Mouse (Mus musculus): Measurements from ENCODE around the gene Ahnak.
"Not testable (repeated sequence)": the region's sequence is repeated elsewhere in the genome, so short reads cannot be mapped to it uniquely, and the experiment has no call there.

The Ahnak gene

GRCm38 (mm10) chr19:8972491-8972890, 16.6 kb upstream of the Ahnak start:
- DNase-seq (ENCODE audit: low spot score) = not testable (repeated sequence)

- no peak for DNase-seq (ENCODE audit: low spot score)
Observed at GRCm38 (mm10) chr19:8974638-8975037, 14.4 kb upstream of the Ahnak start.

DNA sequence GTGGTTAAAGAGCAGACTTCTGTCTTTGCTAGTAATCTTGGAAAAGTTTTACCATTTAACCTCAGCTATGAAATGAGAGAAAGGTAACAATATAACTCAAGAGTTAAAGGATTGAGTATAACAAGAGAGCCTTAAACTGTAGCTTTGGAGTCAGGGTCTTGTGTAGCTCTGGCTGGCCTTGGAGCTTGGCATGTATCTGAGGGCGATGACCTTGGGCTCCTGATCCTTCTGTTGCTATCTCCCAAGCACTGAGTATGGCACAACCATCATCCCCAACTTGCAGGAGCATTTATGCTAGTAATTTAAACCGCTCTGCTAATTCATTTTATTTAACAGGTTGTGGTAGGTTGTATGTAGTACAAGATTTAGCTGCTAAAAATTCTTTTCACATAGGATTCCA, 13.6 kb upstream of the Ahnak start:
- DNase-seq (ENCODE audit: low spot score) = no peak

GRCm38 (mm10) chr19:8976535-8976934, 12.5 kb upstream of the Ahnak start:
- DNase-seq (ENCODE audit: low spot score) = peak; percentile 82

- no peak for DNase-seq (ENCODE audit: low spot score)
Observed at GRCm38 (mm10) chr19:8980771-8981170, 8.3 kb upstream of the Ahnak start.

- DNase-seq (ENCODE audit: low spot score) = peak; percentile 50
Observed at GRCm38 (mm10) chr19:8981450-8982168, 7.5 kb upstream of the Ahnak start.

DNA sequence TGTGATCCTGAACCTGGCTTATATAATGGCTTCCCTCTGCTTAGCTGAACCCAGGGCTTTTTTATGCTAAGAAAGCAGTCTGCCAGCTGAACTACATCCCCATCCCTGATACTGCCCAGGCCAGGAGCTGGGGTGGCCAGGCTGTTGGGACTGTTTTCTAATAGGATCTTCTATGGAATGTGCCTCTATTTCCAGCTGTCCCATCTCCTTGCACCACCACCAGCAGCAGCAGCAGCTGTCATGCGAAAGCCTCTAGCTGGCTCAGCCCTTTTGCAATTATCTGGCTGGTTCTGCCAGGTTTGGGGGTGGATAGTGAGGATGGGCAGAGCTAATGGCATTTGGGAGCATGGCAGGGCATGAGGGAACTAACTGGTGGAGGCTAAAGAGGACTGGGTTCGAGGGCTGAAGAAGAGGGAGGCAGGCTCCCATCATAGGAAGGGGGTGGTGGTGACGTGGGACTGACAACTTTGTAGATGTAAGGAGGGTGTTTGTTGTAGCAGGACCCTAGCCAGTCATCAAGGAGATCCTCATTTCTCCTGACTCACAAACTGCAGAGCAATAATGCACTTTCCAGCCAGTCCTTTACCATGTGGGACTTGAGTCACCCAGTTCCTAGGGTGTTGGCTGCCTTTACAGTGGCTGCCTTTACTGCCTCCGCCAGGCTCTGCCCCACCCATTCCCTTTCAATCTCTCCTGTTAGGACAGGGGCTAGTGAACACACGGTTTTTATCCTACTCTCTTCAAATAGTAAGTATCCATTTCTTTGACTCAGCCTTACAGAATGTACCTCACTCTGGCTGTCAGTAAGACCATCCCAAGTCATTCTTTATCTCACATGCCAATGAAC, 6.6 kb upstream of the Ahnak start:
- peak; percentile 48 for DNase-seq (ENCODE audit: low spot score)

GRCm38 (mm10) chr19:8983150-8983650, 5.9 kb upstream of the Ahnak start:
- DNase-seq (ENCODE audit: low spot score) = peak; percentile 72

DNA sequence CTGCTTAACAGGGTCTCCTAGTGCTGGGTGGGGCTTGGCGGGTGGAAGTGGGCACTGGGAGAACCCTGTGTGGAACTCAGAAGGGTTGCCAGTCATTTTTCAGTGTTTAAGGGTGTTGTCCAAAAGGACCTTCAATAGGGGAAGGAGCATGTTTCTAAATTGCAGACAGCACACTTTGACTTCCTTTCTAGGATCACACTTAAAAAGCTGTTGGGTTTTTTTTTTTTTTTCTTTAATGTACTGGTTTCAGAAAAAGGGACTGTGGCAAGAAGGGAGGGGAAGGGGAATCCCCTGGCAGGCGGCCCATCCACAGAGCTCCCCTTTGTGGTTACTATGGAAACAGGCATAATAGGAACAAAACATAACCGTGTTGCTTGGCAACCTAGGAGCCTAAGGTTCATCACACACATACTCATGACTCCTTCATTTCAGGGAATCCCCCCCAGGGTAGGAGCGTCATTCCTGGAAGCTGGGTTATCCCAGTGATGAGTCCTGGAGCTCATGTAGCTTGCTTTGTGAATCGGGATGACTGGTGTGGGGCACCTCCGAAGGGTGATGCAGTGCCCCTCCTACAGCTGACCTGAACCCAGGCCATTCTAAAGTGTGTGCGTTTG, 4.7 kb upstream of the Ahnak start:
- DNase-seq (ENCODE audit: low spot score) = peak; percentile 81

- DNase-seq (ENCODE audit: low spot score) = peak; percentile 80
Observed at GRCm38 (mm10) chr19:8985891-8986290, 3.2 kb upstream of the Ahnak start.

- DNase-seq (ENCODE audit: low spot score) = peak; percentile 60
Observed at GRCm38 (mm10) chr19:8987816-8988215, 1.3 kb upstream of the Ahnak start.

GRCm38 (mm10) chr19:8988346-8989065, 578 bp upstream of the Ahnak start:
- peak; percentile 71 for DNase-seq (ENCODE audit: low spot score)

DNA sequence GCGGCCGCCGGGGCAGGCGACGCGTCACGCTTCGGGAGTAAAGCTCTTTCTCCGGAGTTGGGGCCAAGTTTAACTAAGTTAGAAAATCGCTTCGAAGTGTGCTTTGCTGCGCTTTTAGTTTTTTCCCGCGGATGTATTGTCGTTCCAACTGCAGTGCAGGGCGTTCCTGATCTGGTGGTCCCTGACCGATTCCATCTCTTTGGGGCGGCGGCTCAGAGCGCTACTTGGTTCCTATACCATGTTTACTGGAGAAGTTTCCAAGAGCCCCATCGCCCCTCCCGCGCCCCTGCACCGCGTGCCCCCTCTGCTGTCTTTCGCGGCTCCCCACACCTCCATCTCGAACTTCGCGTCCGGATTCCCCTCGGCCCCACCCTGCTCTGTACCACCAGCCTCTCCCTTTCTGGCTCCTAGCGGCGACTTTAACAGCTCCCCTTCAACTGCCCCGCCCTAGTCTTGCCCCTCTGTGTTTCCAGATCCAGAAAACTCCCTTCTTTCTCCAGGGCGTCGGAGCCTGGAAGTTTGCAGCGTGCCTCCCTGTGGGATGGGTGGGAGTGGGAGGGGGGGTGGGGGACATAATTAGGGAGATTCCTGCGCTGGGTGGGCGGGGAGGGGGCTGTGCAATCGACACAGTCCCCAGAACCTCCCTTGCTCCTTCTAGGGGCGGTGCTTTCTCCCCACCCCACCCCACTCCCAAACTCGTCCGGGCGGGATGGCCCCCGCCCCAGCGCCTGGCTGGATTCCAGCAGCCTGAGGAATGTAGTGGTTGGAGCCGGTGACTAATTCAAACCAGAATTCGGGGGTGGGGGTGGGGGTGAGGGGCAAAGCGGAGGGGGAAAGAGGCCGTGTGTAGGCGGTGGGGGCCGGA, 715 bp downstream of the Ahnak start:
- DNase-seq (ENCODE audit: low spot score) = peak; percentile 86

GRCm38 (mm10) chr19:8990432-8991102, 1.5 kb downstream of the Ahnak start:
- no peak for DNase-seq (ENCODE audit: low spot score)

GRCm38 (mm10) chr19:8991245-8991870, 2.3 kb downstream of the Ahnak start:
- peak; percentile 36 for DNase-seq (ENCODE audit: low spot score)

DNA sequence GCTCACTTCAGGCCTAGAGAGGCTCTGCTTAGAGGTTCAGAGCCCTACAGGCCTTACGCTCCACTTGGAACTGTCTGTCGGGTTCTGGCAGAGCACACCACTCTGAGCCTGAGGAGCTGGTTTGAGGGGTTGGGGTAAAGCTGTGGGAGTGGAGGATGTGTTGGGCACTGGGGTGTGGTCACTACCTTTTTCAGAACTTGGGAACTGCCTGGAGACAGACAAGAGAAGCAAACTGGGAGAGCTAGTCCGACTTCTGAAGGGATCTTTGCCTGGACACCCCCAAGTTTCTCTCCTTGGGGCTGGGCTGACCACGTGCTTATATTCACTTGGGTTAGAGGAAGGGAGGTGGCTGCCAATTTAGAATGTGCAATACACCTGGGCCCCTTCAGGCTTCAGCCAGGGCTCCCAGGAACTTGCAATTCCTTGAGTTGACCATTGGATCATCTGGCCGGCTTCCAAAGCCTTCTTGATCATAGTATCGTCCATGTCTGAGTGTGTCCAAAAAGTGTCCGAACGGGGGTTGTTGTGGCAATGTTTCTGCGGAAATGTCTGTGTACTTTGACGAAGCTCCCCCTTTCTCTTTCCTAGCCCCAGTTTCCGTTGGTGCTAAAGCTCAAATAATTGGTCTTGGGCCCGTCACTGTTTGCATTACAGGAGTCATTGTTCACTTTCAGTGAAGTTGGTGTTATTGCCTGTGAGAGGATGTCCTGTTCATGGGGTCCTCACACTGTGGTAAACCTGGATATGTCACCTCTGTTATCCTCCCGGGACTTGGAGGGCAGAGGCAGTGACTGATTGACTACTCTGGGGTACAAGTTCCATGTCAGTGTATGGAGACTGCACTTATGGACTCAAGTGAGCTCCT, 3.0 kb downstream of the Ahnak start:
- DNase-seq (ENCODE audit: low spot score) = peak; percentile 86

DNA sequence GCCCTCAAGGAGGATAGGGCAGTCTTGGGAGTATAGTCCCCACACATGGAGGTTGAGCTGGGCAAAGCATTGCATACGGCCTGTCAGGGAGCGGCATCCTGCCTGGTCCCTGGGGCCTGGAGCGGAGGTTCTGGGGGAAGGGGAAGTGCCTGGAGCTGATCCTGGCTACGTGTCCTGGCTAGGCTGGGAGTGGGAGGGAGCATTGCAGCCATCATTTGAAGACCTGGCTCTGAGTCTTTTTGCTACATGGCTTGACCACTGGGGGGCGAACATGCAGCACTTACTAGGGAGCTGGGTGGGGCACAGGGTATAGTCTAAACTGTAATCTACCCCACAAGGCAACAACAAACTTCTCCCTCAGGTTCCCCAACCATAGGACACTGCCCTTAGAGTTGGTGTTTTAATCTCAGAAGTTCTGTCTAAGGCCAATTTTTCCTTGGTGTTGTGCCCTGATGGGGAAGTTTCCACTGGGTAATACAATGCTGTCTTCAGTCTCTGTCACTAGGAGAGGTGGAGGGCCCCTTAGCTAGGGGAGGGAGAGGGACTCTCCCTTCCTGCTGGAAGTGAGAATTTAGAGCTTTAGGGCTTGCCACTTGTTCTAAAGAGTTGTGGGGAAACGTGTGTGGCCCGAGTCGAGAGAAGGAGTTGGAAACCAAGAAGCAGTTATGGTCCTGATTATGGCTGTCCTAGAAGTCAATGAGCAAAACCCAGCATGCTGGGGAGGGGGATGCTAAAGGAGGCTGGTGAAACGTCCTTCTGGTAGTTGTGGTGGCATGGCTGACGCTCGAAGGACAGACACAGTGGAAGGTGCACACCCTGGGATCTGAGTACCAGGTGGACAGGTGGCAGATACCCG, 3.9 kb downstream of the Ahnak start:
- peak; percentile 91 for DNase-seq (ENCODE audit: low spot score)

- DNase-seq (ENCODE audit: low spot score) = no peak
Observed at GRCm38 (mm10) chr19:8993625-8993912, 4.5 kb downstream of the Ahnak start.
